Mouse (Mus musculus) E14TG2a.4 (cell line): Measurements from ENCODE around the gene Ctnna3.
A peak's percentile ranks its signal among the peaks of the same experiment; 100 is the strongest.

ENCODE experiments used
- CTCF ChIP-seq: conservative IDR thresholded peaks from 2 replicates; pipeline ENCODE4 v1.5.1; 2014; ENCODE audit warnings: low read length
- NANOG ChIP-seq: IDR thresholded peaks from 2 replicates; pipeline ENCODE4 v1.6.1; 2014; ENCODE audit warnings: borderline replicate concordance, low read length, mixed read lengths
- POU5F1 ChIP-seq: IDR thresholded peaks from 2 replicates; pipeline ENCODE4 v1.6.1; 2014; ENCODE audit warnings: low read length, borderline replicate concordance

DNA sequence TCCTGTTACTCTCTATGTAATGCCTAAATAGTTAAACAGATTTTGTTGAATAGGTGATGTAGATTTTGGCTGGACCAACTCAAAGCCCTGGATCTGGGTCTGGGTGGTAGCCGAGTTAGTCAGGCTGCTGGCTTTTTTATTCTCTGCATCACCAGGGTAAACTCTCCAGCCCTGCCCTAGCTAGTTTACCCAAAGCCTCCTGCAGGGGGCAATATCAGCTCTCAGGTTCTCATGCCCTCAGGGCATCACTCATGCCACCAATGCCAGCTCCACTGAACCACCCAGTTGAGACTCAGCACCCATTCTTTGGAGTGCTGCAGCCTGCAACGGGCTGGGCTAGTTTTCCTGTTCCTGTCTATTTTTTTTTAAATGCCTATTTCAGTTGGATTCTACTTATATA is 1431.5 kb downstream of the Ctnna3 start:
- peak; percentile 24; the same call in 1 of the 2 replicates for TF ChIP-seq CTCF
- TF ChIP-seq POU5F1: no peak
- no peak for TF ChIP-seq NANOG
